Mouse (Mus musculus): ENCODE results near the gene Angptl8. TPM values are rescaled to one million over a fixed set of nuclear protein-coding genes. Genes with fewer than 3 reads are reported as not detected.

Angptl8 gene
- polyA plus RNA-seq, 1 experiment from 2014 or later, result 5.4 TPM

GRCm38 (mm10) chr9:21823957-21824356 is 11.4 kb upstream of the Angptl8 start:
- Histone ChIP-seq H3K4me1 (ENCODE audit: insufficient read depth, low read length) (no peaks in the 10 kb centered on the region), H3K4me3 (ENCODE audit: low read length) (no peak overlapping the region), H3K27ac (ENCODE audit: low read length) (no peak overlapping the region), H3K9ac (replicated peaks; ENCODE audit: low read length) (no peak overlapping the region), H3K4me2 (replicated peaks; ENCODE audit: low read depth, low read length) (no peak overlapping the region), H3K27me3 (ENCODE audit: insufficient read depth, low read length) (no peaks in the 10 kb centered on the region), H3K9me3 (ENCODE audit: low read length) (no peaks in the 10 kb centered on the region), H3K36me3 (ENCODE audit: insufficient read depth, low read length) (peaks cover 12% of the 10 kb centered on the region; the same call in 1 of the 2 replicates)
- WGBS, result 42% methylated on average over 4 of the region's 4 CpGs
- ATAC-seq (ENCODE audit: low FRiP score, low TSS enrichment), result no peak

- Histone ChIP-seq H3K27ac (ENCODE audit: low read length) (no peak overlapping the region), H3K4me3 (ENCODE audit: low read length) (no peak overlapping the region), H3K4me1 (ENCODE audit: insufficient read depth, low read length) (no peaks in the 10 kb centered on the region), H3K9ac (replicated peaks; ENCODE audit: low read length) (no peak overlapping the region), H3K4me2 (replicated peaks; ENCODE audit: low read depth, low read length) (no peak overlapping the region), H3K27me3 (ENCODE audit: insufficient read depth, low read length) (no peaks in the 10 kb centered on the region), H3K36me3 (ENCODE audit: insufficient read depth, low read length) (peaks cover 12% of the 10 kb centered on the region), H3K9me3 (ENCODE audit: low read length) (no peaks in the 10 kb centered on the region)
- WGBS, result 71% methylated on average over 10 of the region's 10 CpGs
- ATAC-seq (ENCODE audit: low FRiP score, low TSS enrichment), result no peak
These were observed 10.9 kb upstream of the Angptl8 start for GRCm38 (mm10) chr9:21824366-21824765.

- peaks cover 28% of the 10 kb centered on the region for H3K36me3 ChIP-seq (ENCODE audit: insufficient read depth, low read length)
- H3K27ac ChIP-seq (ENCODE audit: low read length), result no peak overlapping the region
- H3K9ac ChIP-seq (replicated peaks; ENCODE audit: low read length), result no peak overlapping the region
- no peaks in the 10 kb centered on the region for H3K27me3 ChIP-seq (ENCODE audit: insufficient read depth, low read length)
- no peaks in the 10 kb centered on the region; the same call in 1 of the 2 replicates for H3K4me1 ChIP-seq (ENCODE audit: insufficient read depth, low read length)
- no peaks in the 10 kb centered on the region for H3K9me3 ChIP-seq (ENCODE audit: low read length)
- no peak overlapping the region for H3K4me2 ChIP-seq (replicated peaks; ENCODE audit: low read depth, low read length)
- no peak for ATAC-seq (ENCODE audit: low FRiP score, low TSS enrichment)
- no peak overlapping the region for H3K4me3 ChIP-seq (ENCODE audit: low read length)
- WGBS, result 81% methylated on average over 14 of the region's 14 CpGs
These were observed 5.4 kb upstream of the Angptl8 start for GRCm38 (mm10) chr9:21829834-21830460.

GRCm38 (mm10) chr9:21830461-21830850 is 4.9 kb upstream of the Angptl8 start:
- H3K9ac ChIP-seq (replicated peaks; ENCODE audit: low read length), result no peak overlapping the region
- WGBS, result 91% methylated on average over 5 of the region's 5 CpGs
- H3K27me3 ChIP-seq (ENCODE audit: insufficient read depth, low read length), result no peaks in the 10 kb centered on the region
- H3K4me2 ChIP-seq (replicated peaks; ENCODE audit: low read depth, low read length), result no peak overlapping the region
- H3K4me1 ChIP-seq (ENCODE audit: insufficient read depth, low read length), result no peaks in the 10 kb centered on the region; the same call in 1 of the 2 replicates
- H3K9me3 ChIP-seq (ENCODE audit: low read length), result no peaks in the 10 kb centered on the region
- ATAC-seq (ENCODE audit: low FRiP score, low TSS enrichment), result no peak
- H3K27ac ChIP-seq (ENCODE audit: low read length), result no peak overlapping the region
- no peak overlapping the region for H3K4me3 ChIP-seq (ENCODE audit: low read length)
- H3K36me3 ChIP-seq (ENCODE audit: insufficient read depth, low read length), result peaks cover 31% of the 10 kb centered on the region

GRCm38 (mm10) chr9:21830936-21831335 is 4.4 kb upstream of the Angptl8 start:
- Histone ChIP-seq H3K36me3 (ENCODE audit: insufficient read depth, low read length) (peaks cover 36% of the 10 kb centered on the region), H3K9me3 (ENCODE audit: low read length) (no peaks in the 10 kb centered on the region)
- ATAC-seq (ENCODE audit: low FRiP score, low TSS enrichment), result no peak

DNA sequence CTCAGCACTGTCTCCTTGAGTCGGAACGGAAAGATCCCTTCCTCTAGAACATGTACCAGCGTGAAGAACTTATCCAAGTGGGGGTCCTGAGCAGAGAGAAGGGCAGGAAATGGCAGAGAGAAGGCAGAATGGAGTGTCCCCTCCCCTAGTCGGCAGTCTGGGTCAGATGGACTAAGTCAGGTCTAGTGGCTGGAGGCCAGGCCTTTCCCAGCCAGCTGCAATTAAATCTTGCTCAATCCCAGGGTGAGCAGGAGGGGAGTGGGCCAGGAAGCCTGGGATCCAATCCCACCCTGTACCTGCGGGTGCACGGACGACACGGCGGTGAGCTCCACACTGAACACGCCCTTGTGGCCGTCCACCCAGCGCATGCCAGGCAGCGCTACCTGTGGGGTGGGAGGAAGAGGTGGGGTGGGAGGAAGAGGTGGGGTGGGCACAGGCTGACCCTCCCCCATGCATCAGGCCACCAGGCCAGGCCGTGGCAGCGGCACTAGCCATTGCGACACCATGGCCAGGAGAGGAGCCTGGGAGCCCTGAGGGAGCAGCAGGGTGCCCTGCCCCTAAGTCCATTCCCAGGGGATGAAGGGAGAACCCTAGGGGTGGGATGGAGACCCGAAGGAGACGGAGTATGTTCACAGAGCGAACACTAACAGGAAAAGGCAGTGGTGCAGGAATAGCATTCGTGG is 3.6 kb upstream of the Angptl8 start:
- Histone ChIP-seq H3K9me3 (ENCODE audit: low read length) (no peaks in the 10 kb centered on the region), H3K9ac (replicated peaks; ENCODE audit: low read length) (no peak overlapping the region), H3K4me3 (ENCODE audit: low read length) (no peak overlapping the region), H3K4me1 (ENCODE audit: insufficient read depth, low read length) (peaks cover 3% of the 10 kb centered on the region; the same call in 1 of the 2 replicates), H3K4me2 (replicated peaks; ENCODE audit: low read depth, low read length) (no peak overlapping the region), H3K27me3 (ENCODE audit: insufficient read depth, low read length) (no peaks in the 10 kb centered on the region), H3K27ac (ENCODE audit: low read length) (no peak overlapping the region), H3K36me3 (ENCODE audit: insufficient read depth, low read length) (peaks cover 37% of the 10 kb centered on the region)
- ATAC-seq (ENCODE audit: low FRiP score, low TSS enrichment), result no peak
- 87% methylated on average over 20 of the region's 20 CpGs for WGBS

More at GRCm38 (mm10) chr9:21830936-21831335, 4.4 kb upstream of the Angptl8 start:
- peaks cover 3% of the 10 kb centered on the region; the same call in 1 of the 2 replicates for H3K4me1 ChIP-seq (ENCODE audit: insufficient read depth, low read length)
- H3K27ac ChIP-seq (ENCODE audit: low read length), result no peak overlapping the region
- H3K27me3 ChIP-seq (ENCODE audit: insufficient read depth, low read length), result no peaks in the 10 kb centered on the region
- no peak overlapping the region for H3K9ac ChIP-seq (replicated peaks; ENCODE audit: low read length)
- no peak overlapping the region for H3K4me3 ChIP-seq (ENCODE audit: low read length)
- WGBS, result 71% methylated on average over 11 of the region's 11 CpGs
- no peak overlapping the region for H3K4me2 ChIP-seq (replicated peaks; ENCODE audit: low read depth, low read length)

GRCm38 (mm10) chr9:21837690-21838089 is 2.4 kb downstream of the Angptl8 start:
- ATAC-seq (ENCODE audit: low FRiP score, low TSS enrichment), result no peak
- H3K9ac ChIP-seq (replicated peaks; ENCODE audit: low read length), result no peak overlapping the region

GRCm38 (mm10) chr9:21840115-21840787 is 4.9 kb downstream of the Angptl8 start:
- WGBS, result 62% methylated on average over 8 of the region's 8 CpGs
- Histone ChIP-seq H3K9me3 (ENCODE audit: low read length) (no peaks in the 10 kb centered on the region), H3K27me3 (ENCODE audit: insufficient read depth, low read length) (no peaks in the 10 kb centered on the region), H3K27ac (ENCODE audit: low read length) (no peak overlapping the region), H3K36me3 (ENCODE audit: insufficient read depth, low read length) (peaks cover 58% of the 10 kb centered on the region), H3K4me3 (ENCODE audit: low read length) (no peak overlapping the region), H3K9ac (replicated peaks; ENCODE audit: low read length) (no peak overlapping the region), H3K4me2 (replicated peaks; ENCODE audit: low read depth, low read length) (no peak overlapping the region), H3K4me1 (ENCODE audit: insufficient read depth, low read length) (peaks cover 10% of the 10 kb centered on the region; the same call in 1 of the 2 replicates)
- no peak for ATAC-seq (ENCODE audit: low FRiP score, low TSS enrichment)

More at GRCm38 (mm10) chr9:21837690-21838089, 2.4 kb downstream of the Angptl8 start:
- peaks cover 9% of the 10 kb centered on the region for H3K4me1 ChIP-seq (ENCODE audit: insufficient read depth, low read length)
- 95% methylated on average over 2 of the region's 2 CpGs for WGBS
- no peaks in the 10 kb centered on the region for H3K27me3 ChIP-seq (ENCODE audit: insufficient read depth, low read length)
- H3K4me3 ChIP-seq (ENCODE audit: low read length), result no peak overlapping the region
- H3K4me2 ChIP-seq (replicated peaks; ENCODE audit: low read depth, low read length), result no peak overlapping the region
- peaks cover 54% of the 10 kb centered on the region for H3K36me3 ChIP-seq (ENCODE audit: insufficient read depth, low read length)
- no peak overlapping the region for H3K27ac ChIP-seq (ENCODE audit: low read length)
- H3K9me3 ChIP-seq (ENCODE audit: low read length), result no peaks in the 10 kb centered on the region

- ATAC-seq (ENCODE audit: low FRiP score, low TSS enrichment), result no peak
- no peaks in the 10 kb centered on the region for H3K27me3 ChIP-seq (ENCODE audit: insufficient read depth, low read length)
These were observed 6.0 kb downstream of the Angptl8 start for GRCm38 (mm10) chr9:21841340-21841739.

More at GRCm38 (mm10) chr9:21841340-21841739, 6.0 kb downstream of the Angptl8 start:
- H3K4me1 ChIP-seq (ENCODE audit: insufficient read depth, low read length), result peaks cover 16% of the 10 kb centered on the region
- H3K27ac ChIP-seq (ENCODE audit: low read length), result no peak overlapping the region
- H3K4me3 ChIP-seq (ENCODE audit: low read length), result no peak overlapping the region
- 91% methylated on average over 6 of the region's 6 CpGs for WGBS
- peaks cover 63% of the 10 kb centered on the region for H3K36me3 ChIP-seq (ENCODE audit: insufficient read depth, low read length)
- no peaks in the 10 kb centered on the region for H3K9me3 ChIP-seq (ENCODE audit: low read length)
- no peak overlapping the region for H3K9ac ChIP-seq (replicated peaks; ENCODE audit: low read length)
- no peak overlapping the region for H3K4me2 ChIP-seq (replicated peaks; ENCODE audit: low read depth, low read length)

All from kidney, embryonic 16.5 days (tissue).